Comparison of ENCODE assay signal across 16 mouse cellular contexts in genomic region chr6:30710371-30711364, GRCm38 (mm10). TPM values are rescaled to one million over a fixed set of nuclear protein-coding genes. Genes with fewer than 3 reads are reported as not detected.
DNase-seq lines count a peak whose midpoint lies in the region; ATAC-seq lines count a peak whose summit lies in the region.
"Had no signal": no experiment of that assay in that cellular context is flagged by ENCODE, and none has a peak within 500 bp of the region (broad histone marks: within the 10 kb centered on the region; RNA-seq: fewer than 3 reads in every experiment).

No protein-coding gene starts in this region.

- H3K27me3 ChIP-seq in intestine, embryonic 14.5 days (replicated peaks; ENCODE audit: control insufficient read depth, insufficient read depth, low read length) = no peaks in the 10 kb centered on the region
- H3K27me3 ChIP-seq in intestine, embryonic 15.5 days (replicated peaks) = no peaks in the 10 kb centered on the region
- H3K27me3 ChIP-seq in neural tube, embryonic 11.5 days (ENCODE audit: control insufficient read depth, insufficient read depth, low read length) = no peaks in the 10 kb centered on the region
- H3K27me3 ChIP-seq in embryonic facial prominence, embryonic 12.5 days = no peaks in the 10 kb centered on the region
- H3K27me3 ChIP-seq in limb, embryonic 15.5 days = no peaks in the 10 kb centered on the region
- H3K27me3 ChIP-seq: CH12.LX; neural tube, embryonic 12.5 days had no signal

- H3K4me2 ChIP-seq in intestine, embryonic 14.5 days (ENCODE audit: low read length) = no peak overlapping the region
- no peak overlapping the region for H3K4me2 ChIP-seq in intestine, embryonic 15.5 days (replicated peaks)
- H3K4me2 ChIP-seq in neural tube, embryonic 11.5 days (ENCODE audit: low read depth) = no peak overlapping the region
- no peak overlapping the region for H3K4me2 ChIP-seq in embryonic facial prominence, embryonic 12.5 days (replicated peaks)
- no peak overlapping the region for H3K4me2 ChIP-seq in limb, embryonic 15.5 days
- H3K4me2 ChIP-seq: neural tube, embryonic 12.5 days had no signal

- no peak overlapping the region for H3K4me3 ChIP-seq in intestine, embryonic 14.5 days (ENCODE audit: low read depth, low read length)
- H3K4me3 ChIP-seq in intestine, embryonic 15.5 days (replicated peaks) = no peak overlapping the region
- no peak overlapping the region for H3K4me3 ChIP-seq in neural tube, embryonic 11.5 days (ENCODE audit: low read depth, low read length)
- H3K4me3 ChIP-seq in embryonic facial prominence, embryonic 12.5 days = no peak overlapping the region
- no peak overlapping the region for H3K4me3 ChIP-seq in limb, embryonic 15.5 days
- H3K4me3 ChIP-seq: neural tube, embryonic 12.5 days had no signal

- WGBS in intestine, embryonic 14.5 days = 49% methylated on average over 25 of the region's 25 CpGs
- WGBS in intestine, embryonic 15.5 days = 52% methylated on average over 25 of the region's 25 CpGs
- 44% methylated on average over 25 of the region's 25 CpGs for WGBS in neural tube, embryonic 11.5 days
- 58% methylated on average over 25 of the region's 25 CpGs for WGBS in embryonic facial prominence, embryonic 12.5 days
- WGBS in limb, embryonic 15.5 days = 22% methylated on average over 25 of the region's 25 CpGs

- 0 out of 2 replicates have a peak overlapping the region, but pooled peaks have one; percentile 18 for H3K27ac ChIP-seq in intestine, embryonic 14.5 days (ENCODE audit: low read depth)
- H3K27ac ChIP-seq in intestine, embryonic 15.5 days = no peak overlapping the region
- H3K27ac ChIP-seq in neural tube, embryonic 11.5 days (ENCODE audit: low read depth, low read length) = peak overlapping the region; percentile 66
- H3K27ac ChIP-seq in embryonic facial prominence, embryonic 12.5 days = peak overlapping the region; percentile 41; the same call in 1 of the 2 replicates
- H3K27ac ChIP-seq in limb, embryonic 15.5 days = peak overlapping the region; percentile 78
- H3K27ac ChIP-seq: liver, embryonic 14.5 days; neural tube, embryonic 12.5 days had no signal

- H3K36me3 ChIP-seq in intestine, embryonic 14.5 days (ENCODE audit: control insufficient read depth, insufficient read depth, low read length) = no peaks in the 10 kb centered on the region
- H3K36me3 ChIP-seq in intestine, embryonic 15.5 days = no peaks in the 10 kb centered on the region
- H3K36me3 ChIP-seq in neural tube, embryonic 11.5 days (ENCODE audit: control insufficient read depth, insufficient read depth, low read length) = no peaks in the 10 kb centered on the region
- H3K36me3 ChIP-seq in embryonic facial prominence, embryonic 12.5 days = no peaks in the 10 kb centered on the region
- H3K36me3 ChIP-seq in limb, embryonic 15.5 days = no peaks in the 10 kb centered on the region
- H3K36me3 ChIP-seq: neural tube, embryonic 12.5 days had no signal

- ATAC-seq in intestine, embryonic 14.5 days (replicated peaks; ENCODE audit: low FRiP score, low TSS enrichment, low read depth) = no peak
- ATAC-seq in intestine, embryonic 15.5 days = no peak
- ATAC-seq in neural tube, embryonic 11.5 days (ENCODE audit: insufficient read depth, low FRiP score, low TSS enrichment) = no peak
- ATAC-seq in embryonic facial prominence, embryonic 12.5 days (ENCODE audit: insufficient number of reproducible peaks, insufficient read depth, low FRiP score, low TSS enrichment) = no peak
- ATAC-seq in limb, embryonic 15.5 days (ENCODE audit: insufficient number of reproducible peaks, low FRiP score, low TSS enrichment, low read depth) = no peak
- ATAC-seq: forebrain, postnatal 0 days; intestine, postnatal 0 days had no signal

- no peak for DNase-seq in intestine, embryonic 14.5 days (ENCODE audit: low spot score)
- no peak for DNase-seq in neural tube, embryonic 11.5 days (ENCODE audit: low spot score)
- DNase-seq in neural tube, embryonic 10.5 days (ENCODE audit: extremely low spot score, low spot score) = no peak
- DNase-seq in layer of hippocampus, adult 11-12 months (ENCODE audit: low spot score) = no peak
- DNase-seq: cerebellum, adult 9-11 months; forebrain, postnatal 0 days; gastrocnemius, postnatal 36 days; heart, postnatal 4 days; right cerebral cortex, postnatal 14 days had no signal

- H3K9me3 ChIP-seq in intestine, embryonic 14.5 days (ENCODE audit: control insufficient read depth, low read length) = no peaks in the 10 kb centered on the region
- no peaks in the 10 kb centered on the region for H3K9me3 ChIP-seq in intestine, embryonic 15.5 days
- no peaks in the 10 kb centered on the region for H3K9me3 ChIP-seq in neural tube, embryonic 11.5 days (ENCODE audit: control insufficient read depth, low read length)
- no peaks in the 10 kb centered on the region for H3K9me3 ChIP-seq in embryonic facial prominence, embryonic 12.5 days
- no peaks in the 10 kb centered on the region for H3K9me3 ChIP-seq in limb, embryonic 15.5 days
- H3K9me3 ChIP-seq: neural tube, embryonic 12.5 days had no signal

- no peak overlapping the region for H3K9ac ChIP-seq in intestine, embryonic 14.5 days (ENCODE audit: low read length)
- no peak overlapping the region for H3K9ac ChIP-seq in intestine, embryonic 15.5 days
- H3K9ac ChIP-seq in neural tube, embryonic 11.5 days (ENCODE audit: low read length) = no peak overlapping the region
- no peak overlapping the region for H3K9ac ChIP-seq in embryonic facial prominence, embryonic 12.5 days
- H3K9ac ChIP-seq in limb, embryonic 15.5 days = no peak overlapping the region
- H3K9ac ChIP-seq: forebrain, postnatal 0 days; liver, embryonic 14.5 days; neural tube, embryonic 12.5 days had no signal

- H3K4me1 ChIP-seq in intestine, embryonic 14.5 days (replicated peaks; ENCODE audit: control insufficient read depth, insufficient read depth, low read length) = peaks cover 23% of the 10 kb centered on the region
- H3K4me1 ChIP-seq in intestine, embryonic 15.5 days (replicated peaks) = peaks cover 5% of the 10 kb centered on the region; the same call in 1 of the 2 replicates
- peaks cover 18% of the 10 kb centered on the region; the same call in 1 of the 2 replicates for H3K4me1 ChIP-seq in neural tube, embryonic 11.5 days (ENCODE audit: control insufficient read depth, insufficient read depth, low read length)
- H3K4me1 ChIP-seq in embryonic facial prominence, embryonic 12.5 days = peaks cover 17% of the 10 kb centered on the region; the same call in 1 of the 2 replicates
- peaks cover 41% of the 10 kb centered on the region for H3K4me1 ChIP-seq in limb, embryonic 15.5 days

RNA-seq across cellular contexts. Expression of gene Mest, which starts 12.7 kb away (rescaled TPM):
- polyA plus RNA-seq in intestine, embryonic 14.5 days (2014; fragmentation: Nextera tagmentation; extraction: Ambion mirVana) = 962 and 973 TPM in 2 replicates
- 668 and 710 TPM in 2 replicates for polyA plus RNA-seq in intestine, embryonic 15.5 days (2015; fragmentation: Nextera tagmentation; extraction: Ambion mirVana)
- 1,492 and 1,651 TPM in 2 replicates for polyA plus RNA-seq in neural tube, embryonic 11.5 days (2014; fragmentation: Nextera tagmentation; extraction: Ambion mirVana)
- polyA plus RNA-seq in embryonic facial prominence, embryonic 12.5 days (2016; fragmentation: Nextera tagmentation; extraction: Ambion mirVana) = 1,207 and 1,222 TPM in 2 replicates
- polyA plus RNA-seq in limb, embryonic 15.5 days (2015; fragmentation: Nextera tagmentation; extraction: Ambion mirVana) = 1,721 and 1,971 TPM in 2 replicates

RNA-seq across cellular contexts. Expression of gene Cep41, which starts 17.1 kb away (rescaled TPM):
- polyA plus RNA-seq in intestine, embryonic 14.5 days (2014; fragmentation: Nextera tagmentation; extraction: Ambion mirVana) = 10.0 and 10.3 TPM in 2 replicates
- 9.4 and 9.9 TPM in 2 replicates for polyA plus RNA-seq in intestine, embryonic 15.5 days (2015; fragmentation: Nextera tagmentation; extraction: Ambion mirVana)
- 27.3 and 27.9 TPM in 2 replicates for polyA plus RNA-seq in neural tube, embryonic 11.5 days (2014; fragmentation: Nextera tagmentation; extraction: Ambion mirVana)
- polyA plus RNA-seq in embryonic facial prominence, embryonic 12.5 days (2016; fragmentation: Nextera tagmentation; extraction: Ambion mirVana) = 23.8 and 26.3 TPM in 2 replicates
- 28.6 and 46.4 TPM in 2 replicates for polyA plus RNA-seq in limb, embryonic 15.5 days (2015; fragmentation: Nextera tagmentation; extraction: Ambion mirVana)
